Mouse (Mus musculus) spleen, adult 12 weeks (tissue): Measurements from ENCODE around the gene Rpl9.
A peak's percentile ranks its signal among the peaks of the same experiment; 100 is the strongest.

Experiments used
- DNase-seq: peaks from one replicate; pipeline ENCODE4 v3.0.0; 2022; ENCODE audit warnings: low spot score

Gene Rpl9

GRCm38 (mm10) chr5:65390648-65391644 is at the start of gene Rpl9, which contains the start of gene Lias:
Gene Rpl9, minus strand, starts transcription at chr5:65391444.
Gene Lias, plus strand, starts transcription at chr5:65391497.
- peak; percentile 98 for DNase-seq

DNA sequence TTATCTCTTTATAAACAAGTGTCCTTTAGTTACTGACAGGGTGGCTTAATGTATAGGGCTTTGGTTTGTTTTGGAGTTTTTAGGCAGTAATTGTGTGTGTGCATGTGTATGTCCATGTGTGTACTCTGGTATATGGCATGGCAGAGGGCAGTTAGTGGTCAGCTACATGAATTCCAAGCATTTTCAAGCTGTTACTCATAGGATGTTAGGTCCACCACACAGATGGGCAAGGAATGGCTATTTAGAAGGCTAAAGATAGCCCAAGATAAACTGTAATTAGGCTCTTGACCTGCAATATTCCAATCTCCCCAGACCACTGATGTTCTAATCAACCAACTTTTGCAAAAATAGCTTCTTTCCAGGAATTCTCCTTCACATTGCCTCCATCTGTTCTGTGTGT is 46.8 kb upstream of the Rpl9 start:
- no peak for DNase-seq

GRCm38 (mm10) chr5:65435806-65436561 is 44.7 kb upstream of the Rpl9 start, which contains the start of gene Ugdh:
Gene Ugdh, minus strand, starts transcription at chr5:65435949.
- peak; percentile 92 for DNase-seq

GRCm38 (mm10) chr5:65435363-65435805 is 44.1 kb upstream of the Rpl9 start:
- no peak for DNase-seq

- DNase-seq, result no peak
Observed at GRCm38 (mm10) chr5:65434471-65435362, 43.5 kb upstream of the Rpl9 start.

DNA sequence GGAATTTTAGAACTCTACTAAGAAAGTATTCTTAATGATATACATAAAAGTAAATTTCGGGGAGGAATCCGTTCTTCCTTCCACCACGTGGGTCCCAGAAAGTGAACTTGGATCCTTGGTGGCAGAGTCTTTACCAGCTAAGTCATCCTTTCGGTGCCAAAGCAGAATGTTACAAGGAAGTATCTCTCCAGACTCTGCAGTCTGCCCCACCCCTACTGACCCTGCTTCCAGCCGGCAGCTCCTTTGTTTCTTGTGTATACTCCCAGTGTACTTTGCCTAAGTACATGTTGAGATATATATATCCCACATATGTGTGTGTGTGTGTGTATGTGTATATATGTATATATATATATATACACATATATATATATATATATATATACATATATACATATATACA is 38.2 kb upstream of the Rpl9 start:
- DNase-seq, result no peak

- no peak for DNase-seq
Observed at GRCm38 (mm10) chr5:65428321-65428720, 37.1 kb upstream of the Rpl9 start.

DNA sequence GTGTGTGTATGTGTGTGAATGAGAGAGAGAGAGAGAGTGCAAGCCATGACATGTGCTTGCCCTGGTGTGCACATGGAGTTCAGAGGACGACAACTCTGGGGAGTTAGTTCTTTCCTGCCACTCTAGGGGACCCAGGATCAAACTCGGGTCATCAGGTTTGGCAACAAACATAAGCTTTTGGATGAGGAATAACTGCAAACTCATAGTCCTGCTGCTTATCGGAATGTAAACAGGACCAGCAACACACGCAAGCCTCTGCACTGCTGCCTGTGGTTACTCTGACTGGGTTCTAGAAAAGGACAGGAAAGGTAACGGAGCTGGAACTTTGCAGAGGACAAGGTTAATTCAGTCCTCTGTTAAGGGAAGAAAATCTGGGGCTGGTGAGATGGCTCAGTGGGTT is 34.0 kb upstream of the Rpl9 start:
- DNase-seq, result no peak

GRCm38 (mm10) chr5:65424215-65424614 is 33.0 kb upstream of the Rpl9 start:
- DNase-seq, result no peak

DNA sequence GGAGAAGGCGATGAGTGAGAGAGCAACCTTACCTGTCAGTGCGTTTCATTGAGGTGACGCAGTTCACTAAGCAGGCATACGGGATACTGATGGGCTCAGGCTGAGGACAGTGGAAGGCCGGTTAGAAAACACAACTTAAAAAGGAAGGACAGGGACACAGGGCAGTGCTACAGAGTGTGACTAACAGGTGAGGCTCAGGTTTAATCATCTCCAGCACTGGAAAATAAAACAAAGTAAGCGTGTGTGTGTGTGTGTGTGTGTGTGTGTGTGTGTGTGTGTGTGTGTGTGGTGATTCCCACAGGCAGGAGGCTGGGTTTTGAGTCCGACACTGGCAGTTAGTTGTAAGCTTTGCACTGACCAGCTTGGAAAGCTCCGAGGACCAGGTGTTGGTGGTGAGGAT is 31.6 kb upstream of the Rpl9 start:
- DNase-seq, result no peak

DNA sequence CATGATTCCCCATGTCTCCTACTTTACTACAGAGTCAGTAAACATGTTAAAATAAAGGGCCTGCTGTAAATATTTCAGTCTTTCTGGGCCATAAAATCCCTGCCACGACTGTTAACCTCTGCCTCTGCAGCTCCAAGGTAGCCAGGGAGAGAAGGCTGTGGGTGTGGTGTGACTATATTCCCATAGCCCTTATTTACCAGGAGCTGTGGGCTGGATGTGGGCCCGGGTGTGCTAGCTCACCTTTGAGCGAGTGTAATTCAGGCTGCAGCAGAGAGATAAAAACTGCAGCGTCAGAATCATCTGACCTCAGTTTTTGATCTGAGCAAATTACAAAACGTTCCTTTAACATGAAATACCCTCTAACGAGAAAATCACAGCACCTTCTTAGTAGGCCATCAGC is 29.6 kb upstream of the Rpl9 start:
- no peak for DNase-seq

- no peak for DNase-seq
Observed at GRCm38 (mm10) chr5:65419136-65419535, 27.9 kb upstream of the Rpl9 start.

- DNase-seq, result peak; percentile 23
Observed at GRCm38 (mm10) chr5:65415653-65416458, 24.6 kb upstream of the Rpl9 start.

- DNase-seq, result no peak
Observed at GRCm38 (mm10) chr5:65407989-65408388, 16.7 kb upstream of the Rpl9 start.

DNA sequence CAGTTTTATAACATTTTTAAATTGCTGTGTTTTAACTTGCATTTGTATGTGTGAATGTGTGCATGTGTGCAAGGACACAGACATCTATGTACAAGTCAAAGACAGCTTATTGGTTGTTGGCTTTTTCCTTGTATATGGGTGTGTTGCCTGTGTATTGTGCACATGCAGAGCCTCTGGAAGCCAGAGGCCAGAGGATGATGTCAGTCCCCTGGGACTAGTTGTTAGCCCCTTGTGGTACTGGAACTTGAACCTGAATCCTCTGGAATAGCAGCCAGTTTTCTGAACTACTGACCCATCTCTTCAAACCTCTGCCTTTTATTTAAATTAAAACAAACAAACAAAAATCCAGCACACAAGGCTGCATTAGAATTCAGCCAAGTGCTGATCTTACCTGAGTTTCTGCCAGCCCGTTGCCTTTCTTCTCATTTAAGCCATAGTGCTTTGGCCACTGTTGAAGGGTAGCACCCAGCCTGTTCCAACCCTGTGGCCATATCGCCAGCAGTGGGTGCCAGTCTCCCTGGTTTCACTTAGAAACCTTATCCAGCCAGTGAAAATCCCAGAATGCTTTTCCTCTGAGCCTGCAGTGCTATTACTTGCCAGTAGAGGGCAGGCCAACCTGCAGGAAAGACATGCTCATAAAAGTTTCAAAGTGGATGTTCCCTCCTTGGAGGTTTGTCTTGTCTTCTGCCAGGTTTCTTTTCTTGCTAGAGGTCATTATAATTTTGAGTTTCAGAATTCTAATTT is 10.2 kb upstream of the Rpl9 start:
- peak; percentile 66 for DNase-seq

DNA sequence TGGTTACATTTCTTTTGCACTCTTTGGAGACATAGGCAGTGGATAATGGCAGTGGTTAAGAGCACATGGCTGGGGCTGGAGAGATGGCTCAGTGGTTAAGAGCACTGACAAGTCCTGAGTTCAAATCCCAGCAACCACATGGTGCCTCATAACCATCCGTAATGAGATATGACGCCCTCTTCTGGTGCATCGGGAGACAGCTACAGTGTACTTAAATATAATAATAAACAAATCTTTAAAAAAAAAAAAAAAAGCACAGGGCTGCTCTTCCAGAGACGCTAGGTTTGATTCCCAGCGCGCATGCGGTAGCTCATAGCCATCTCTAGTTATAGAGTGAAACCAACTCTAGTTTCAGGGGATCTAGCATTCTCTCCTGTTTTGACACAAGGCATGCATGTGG is 3.2 kb upstream of the Rpl9 start:
- DNase-seq, result no peak

DNA sequence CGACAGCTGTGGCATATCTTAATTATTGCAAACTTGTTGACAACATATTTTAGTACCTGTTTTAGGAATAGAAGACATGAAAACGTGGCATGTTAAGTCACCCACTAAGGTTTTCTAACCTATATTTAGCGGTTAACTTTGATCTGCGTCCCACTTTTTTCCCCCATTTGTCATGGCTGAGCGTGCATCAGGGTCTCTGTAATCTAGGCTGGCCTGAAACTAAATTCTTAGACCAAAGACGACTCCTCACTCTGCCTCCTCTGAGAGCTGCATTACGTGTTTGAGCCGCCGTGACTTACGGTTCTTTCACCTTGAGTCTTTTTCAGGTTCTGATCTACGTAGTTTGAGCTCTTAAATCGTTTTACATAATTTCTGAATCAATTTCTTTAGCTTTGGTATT is 509 bp upstream of the Rpl9 start:
- no peak for DNase-seq

DNA sequence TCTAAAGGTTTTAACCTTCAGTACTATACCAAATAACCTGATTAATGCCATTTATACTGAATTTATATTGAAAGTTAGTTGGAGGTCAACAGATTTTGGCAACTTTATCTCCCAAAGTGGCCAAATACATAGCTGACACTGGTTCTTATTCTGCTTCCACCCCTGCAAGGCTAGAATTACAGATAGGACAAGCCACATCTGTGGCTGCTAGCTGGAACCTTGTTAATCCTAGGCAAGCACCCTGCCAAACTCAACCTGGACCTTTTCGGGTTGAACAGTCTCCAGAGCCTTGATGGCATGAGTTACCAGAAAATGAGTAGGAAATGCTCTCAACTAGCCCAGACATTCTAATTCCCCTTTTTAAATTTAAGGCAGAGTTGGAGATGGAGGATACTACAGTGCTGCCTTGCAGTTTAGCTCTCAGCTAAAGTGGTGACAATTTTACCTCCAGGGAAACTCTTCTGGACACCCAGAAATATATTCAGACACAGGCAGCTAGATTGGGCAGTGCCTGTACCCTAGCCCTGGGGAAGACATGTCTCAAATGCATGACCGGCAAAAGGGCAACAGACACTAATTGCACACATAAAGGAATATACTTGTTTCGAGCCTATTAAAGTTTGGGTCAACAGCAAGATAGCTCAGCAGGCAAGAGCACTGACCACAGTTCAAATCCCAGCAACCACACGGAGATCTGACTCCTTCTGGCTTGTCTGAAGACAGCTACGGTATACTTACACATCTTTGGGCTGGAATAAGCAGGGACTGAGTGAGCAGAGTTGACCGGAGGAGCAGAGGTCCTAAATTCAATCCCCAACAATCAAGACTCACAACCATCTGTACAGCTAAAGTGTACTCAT is 4.0 kb downstream of the Rpl9 start:
- no peak for DNase-seq

DNA sequence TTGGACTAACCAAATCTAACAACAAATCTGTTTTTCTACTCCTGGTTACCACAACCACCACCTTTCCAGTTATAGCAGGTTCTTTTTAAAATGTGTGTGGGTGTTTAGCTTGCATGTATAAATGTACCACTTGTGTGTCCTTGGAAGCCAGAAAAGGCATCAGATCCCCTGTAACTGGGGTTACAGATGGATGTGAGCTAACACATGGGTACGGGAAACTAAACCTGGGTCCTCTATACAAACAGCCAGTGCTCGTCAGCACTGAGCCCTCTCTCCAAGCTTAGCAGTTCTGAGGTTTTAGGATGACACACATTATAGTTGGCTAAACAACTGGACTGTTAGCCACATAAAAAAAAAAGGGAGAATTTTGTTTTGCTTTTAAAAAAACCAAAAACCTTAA is 5.5 kb downstream of the Rpl9 start:
- DNase-seq, result no peak
